Mouse (Mus musculus): ENCODE measurements around the gene Nxph1. TPM values are rescaled to one million over a fixed set of nuclear protein-coding genes. Genes with fewer than 3 reads are reported as not detected.

The Nxph1 gene
- polyA plus RNA-seq, 1 experiment from 2014 or later, result not detected

GRCm38 (mm10) chr6:9267998-9268397 lies 319.8 kb downstream of the Nxph1 start:
- ATAC-seq (no peak), DNase-seq (ENCODE audit: low spot score) (no peak)
- Histone ChIP-seq H3K27me3 (replicated peaks; ENCODE audit: insufficient read depth, low read length) (no peaks in the 10 kb centered on the region), H3K36me3 (ENCODE audit: insufficient read depth, low read length) (no peaks in the 10 kb centered on the region), H3K4me1 (ENCODE audit: insufficient read depth, low read depth, low read length) (no peaks in the 10 kb centered on the region), H3K4me3 (ENCODE audit: low read depth, low read length) (no peak overlapping the region), H3K27ac (ENCODE audit: low read length) (no peak overlapping the region), H3K9ac (replicated peaks; ENCODE audit: low read depth) (no peak overlapping the region), H3K4me2 (replicated peaks; ENCODE audit: low read depth, low read length) (no peak overlapping the region), H3K9me3 (ENCODE audit: low read length) (no peaks in the 10 kb centered on the region)
- WGBS, result 80% methylated on average over 1 of the region's 1 CpGs
- no peak for TF ChIP-seq EP300 (IDR thresholded peaks at IDR 0.05)
- TF ChIP-seq CTCF (IDR thresholded peaks at IDR 0.05), result no peak

Other genes with a start within 250 kb of the Nxph1 start
- 46.5 and 50.6 TPM in 2 replicates for gene Ica1, start 169.9 kb upstream of the Nxph1 start, polyA plus RNA-seq (2015; fragmentation: Nextera tagmentation; extraction: Ambion mirVana)